Mouse (Mus musculus): ENCODE data around the gene Olfr656.

Olfr656 gene

GRCm38 (mm10) chr7:104613655-104614054 lies at the start of gene Olfr656:
Gene Olfr656, plus strand, starts transcription at chr7:104613955.
- no peak for DNase-seq

- no peak for DNase-seq
Observed at GRCm38 (mm10) chr7:104577014-104577413, 36.7 kb upstream of the Olfr656 start, which contains the start of gene Olfr653. Gene Olfr653, plus strand, starts transcription at chr7:104577314.

DNA sequence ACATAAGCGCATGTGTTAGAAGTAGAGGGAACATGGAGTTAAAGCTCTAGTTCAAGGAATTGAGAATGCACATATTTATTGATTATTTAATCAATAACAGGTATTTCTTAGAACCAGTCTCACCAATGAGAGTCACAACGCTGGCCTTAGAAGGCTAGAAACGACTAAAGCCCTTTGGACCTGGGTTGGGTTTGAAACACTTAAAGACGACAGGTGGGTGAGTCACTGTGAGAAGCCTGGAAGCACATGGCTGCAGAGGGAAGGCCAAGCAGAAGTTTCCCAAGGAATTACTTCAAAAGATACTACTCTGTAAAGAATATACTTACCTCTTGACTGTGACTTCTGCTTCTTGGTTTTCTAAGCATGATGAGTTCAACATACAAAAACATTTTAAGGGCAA lies 32.9 kb upstream of the Olfr656 start:
- DNase-seq = no peak

DNA sequence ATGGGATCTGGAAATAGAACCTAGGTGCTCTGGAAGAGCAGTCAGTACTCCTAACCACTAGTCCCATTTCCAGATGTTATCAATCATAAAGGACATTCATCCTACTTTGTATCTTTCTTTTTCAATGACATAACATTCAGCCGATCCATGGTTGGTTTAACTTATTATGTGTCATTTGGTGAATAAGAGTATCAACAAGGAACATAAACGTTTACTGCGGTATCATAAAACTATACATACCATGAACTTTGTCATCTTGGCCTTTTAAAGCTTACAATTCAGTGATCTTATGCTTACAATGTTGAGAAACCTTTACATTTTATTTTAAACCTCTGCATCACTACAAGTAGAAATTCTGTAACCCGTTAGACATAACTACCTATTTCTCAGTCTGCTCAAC lies 32.3 kb upstream of the Olfr656 start:
- no peak for DNase-seq

DNA sequence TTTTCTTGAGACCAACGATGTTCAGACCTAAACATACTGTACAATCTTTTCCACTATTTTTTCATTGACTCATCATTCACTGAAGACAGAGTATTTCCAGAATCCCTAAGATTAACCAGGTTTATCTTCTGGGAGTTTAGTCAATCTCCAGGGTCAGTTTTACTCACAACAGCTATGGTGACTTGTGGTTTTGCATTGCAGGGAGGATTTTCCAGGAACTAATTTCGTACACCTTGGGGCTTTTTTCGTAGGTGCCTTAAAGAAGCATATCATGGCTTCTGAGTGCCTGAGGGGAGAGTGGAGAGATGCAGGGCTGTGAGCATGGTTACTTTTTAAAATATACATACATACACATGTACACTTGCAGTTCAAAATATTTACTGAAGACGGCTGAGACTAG lies 27.0 kb upstream of the Olfr656 start, which contains the start of gene Olfr654:
TSS of gene Olfr654 (plus strand) at position 301 of the 400 bp plus-strand sequence.
- DNase-seq = no peak

- DNase-seq = no peak
Observed at GRCm38 (mm10) chr7:104588274-104588673, 25.5 kb upstream of the Olfr656 start.

DNA sequence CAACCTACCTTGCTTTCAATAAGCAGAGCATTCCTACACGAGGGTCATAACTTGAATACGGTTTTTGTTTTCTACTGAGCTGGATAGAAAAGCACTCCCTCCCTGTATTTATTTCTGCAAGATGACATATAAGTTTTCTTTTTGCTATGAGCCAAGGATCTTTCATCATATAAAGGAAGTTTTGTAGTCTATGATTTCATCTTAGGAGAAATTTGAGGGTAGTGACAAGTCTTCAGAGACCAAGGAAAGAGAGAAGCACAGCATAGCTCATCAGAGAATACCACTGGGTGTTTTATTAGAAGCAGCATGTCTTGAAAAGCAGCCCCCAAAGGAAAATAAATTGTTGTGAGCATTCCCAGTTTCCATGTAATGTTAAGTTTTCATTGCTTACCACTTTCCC lies 12.1 kb upstream of the Olfr656 start, which contains the start of gene Olfr655:
TSS of gene Olfr655 (minus strand) at position 101 of the 400 bp plus-strand sequence.
- no peak for DNase-seq

DNA sequence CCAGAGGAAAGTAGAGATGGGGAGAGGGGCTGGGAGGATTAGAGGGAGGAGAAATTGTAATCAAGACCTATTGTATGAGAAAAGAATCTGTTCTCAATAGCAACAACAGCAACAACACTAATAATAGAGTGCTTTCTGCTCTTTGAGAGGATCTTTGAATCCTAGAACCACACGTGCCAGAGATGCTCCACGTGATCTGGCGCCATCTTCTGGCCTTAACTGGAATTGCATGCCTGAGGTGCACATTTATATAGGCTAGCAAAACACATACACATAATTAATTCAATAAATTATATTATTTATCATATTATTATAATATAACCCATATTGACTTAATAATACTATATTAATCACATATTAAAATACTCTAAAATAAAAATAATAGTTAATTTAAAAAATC lies 10.6 kb upstream of the Olfr656 start:
- peak; percentile 34 for DNase-seq

GRCm38 (mm10) chr7:104604727-104605126 lies 9.0 kb upstream of the Olfr656 start:
- no peak for DNase-seq

DNA sequence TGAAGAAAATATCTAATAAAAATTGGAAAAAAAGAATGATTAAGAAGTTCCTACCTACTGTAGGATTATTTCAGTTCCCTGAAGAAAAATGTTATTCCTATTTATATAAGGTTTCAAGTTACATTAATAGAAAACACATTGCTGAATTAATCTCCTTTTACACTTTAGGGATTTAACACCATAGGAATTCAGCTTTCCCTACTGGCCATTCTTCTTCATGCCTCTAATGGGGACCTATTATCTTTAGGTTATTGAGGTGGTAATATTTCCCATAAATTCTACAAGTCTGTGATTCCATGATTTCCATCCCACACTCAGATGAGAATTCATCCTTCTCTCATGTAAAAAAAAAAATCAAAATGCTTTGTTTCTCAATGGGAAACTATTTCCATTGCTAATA lies 10.7 kb downstream of the Olfr656 start, which contains the start of gene Olfr657:
TSS of gene Olfr657 (plus strand) at position 301 of the 400 bp plus-strand sequence.
- no peak for DNase-seq

GRCm38 (mm10) chr7:104646841-104647482 lies 33.2 kb downstream of the Olfr656 start, which contains the start of gene Olfr658:
Gene Olfr658, minus strand, starts transcription at chr7:104647305.
- peak; percentile 73 for DNase-seq

DNA sequence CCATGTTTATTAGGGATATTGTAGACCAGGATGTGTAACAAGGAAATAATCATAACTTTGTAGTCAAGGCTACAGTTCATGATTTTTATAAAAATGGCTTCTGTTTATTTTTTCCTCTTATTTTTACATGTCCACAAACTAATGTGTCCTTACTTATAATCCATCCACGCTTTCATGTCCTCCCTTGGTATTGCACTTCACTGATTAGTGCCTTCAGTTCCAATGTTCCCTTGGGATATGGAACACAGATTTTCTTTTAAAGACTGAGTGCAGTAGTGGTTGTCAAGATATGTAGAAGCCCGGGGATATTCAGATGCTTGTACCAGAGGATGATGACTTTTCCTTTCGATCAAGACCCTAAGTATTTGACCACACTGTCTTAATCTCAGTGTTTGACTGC lies 52.7 kb downstream of the Olfr656 start, which contains the start of gene Olfr659:
TSS of gene Olfr659 (plus strand) at position 301 of the 400 bp plus-strand sequence.
- no peak for DNase-seq
